Mouse (Mus musculus): ENCODE measurements around the gene Prrt3. TPM values are rescaled to one million over a fixed set of nuclear protein-coding genes. Genes with fewer than 3 reads are reported as not detected.

The Prrt3 gene
- polyA plus RNA-seq, 1 experiment from 2014 or later = 1.8 TPM

DNA sequence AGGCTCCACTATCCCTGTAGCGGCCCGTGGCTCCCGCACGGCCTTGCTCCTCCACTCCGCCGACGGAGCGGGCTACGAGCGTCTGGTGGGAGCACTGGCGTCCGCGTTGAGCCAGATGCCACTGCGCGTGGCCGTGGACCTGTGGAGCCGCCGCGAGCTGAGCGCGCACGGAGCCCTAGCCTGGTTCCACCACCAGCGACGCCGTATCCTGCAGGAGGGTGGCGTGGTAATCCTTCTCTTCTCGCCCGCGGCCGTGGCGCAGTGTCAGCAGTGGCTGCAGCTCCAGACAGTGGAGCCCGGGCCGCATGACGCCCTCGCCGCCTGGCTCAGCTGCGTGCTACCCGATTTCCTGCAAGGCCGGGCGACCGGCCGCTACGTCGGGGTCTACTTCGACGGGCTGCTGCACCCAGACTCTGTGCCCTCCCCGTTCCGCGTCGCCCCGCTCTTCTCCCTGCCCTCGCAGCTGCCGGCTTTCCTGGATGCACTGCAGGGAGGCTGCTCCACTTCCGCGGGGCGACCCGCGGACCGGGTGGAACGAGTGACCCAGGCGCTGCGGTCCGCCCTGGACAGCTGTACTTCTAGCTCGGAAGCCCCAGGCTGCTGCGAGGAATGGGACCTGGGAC lies 19.1 kb downstream of the Prrt3 start:
- H3K27me3 ChIP-seq (ENCODE audit: insufficient read depth, poor library complexity, severe bottlenecking) = peaks cover 40% of the 10 kb centered on the region
- no peak for DNase-seq (ENCODE audit: low spot score)
- H3K4me3 ChIP-seq = peak overlapping the region; percentile 62
- H3K4me1 ChIP-seq (replicated peaks) = peaks cover 51% of the 10 kb centered on the region
- peak overlapping the region; percentile 94 for H3K27ac ChIP-seq
- WGBS = under 1% methylated on average over 65 of the region's 65 CpGs
- H3K9me3 ChIP-seq = no peaks in the 10 kb centered on the region
- peaks cover 11% of the 10 kb centered on the region; the same call in 1 of the 2 replicates for H3K36me3 ChIP-seq

- DNase-seq (ENCODE audit: low spot score) = no peak
- Histone ChIP-seq H3K4me1 (replicated peaks) (peaks cover 45% of the 10 kb centered on the region), H3K27ac (no peak overlapping the region), H3K9me3 (no peaks in the 10 kb centered on the region), H3K27me3 (ENCODE audit: insufficient read depth, poor library complexity, severe bottlenecking) (peaks cover 40% of the 10 kb centered on the region), H3K36me3 (no peaks in the 10 kb centered on the region), H3K4me3 (no peak overlapping the region)
- 68% methylated on average over 18 of the region's 18 CpGs for WGBS
These were observed 21.0 kb downstream of the Prrt3 start for GRCm38 (mm10) chr6:113480555-113481373.

DNA sequence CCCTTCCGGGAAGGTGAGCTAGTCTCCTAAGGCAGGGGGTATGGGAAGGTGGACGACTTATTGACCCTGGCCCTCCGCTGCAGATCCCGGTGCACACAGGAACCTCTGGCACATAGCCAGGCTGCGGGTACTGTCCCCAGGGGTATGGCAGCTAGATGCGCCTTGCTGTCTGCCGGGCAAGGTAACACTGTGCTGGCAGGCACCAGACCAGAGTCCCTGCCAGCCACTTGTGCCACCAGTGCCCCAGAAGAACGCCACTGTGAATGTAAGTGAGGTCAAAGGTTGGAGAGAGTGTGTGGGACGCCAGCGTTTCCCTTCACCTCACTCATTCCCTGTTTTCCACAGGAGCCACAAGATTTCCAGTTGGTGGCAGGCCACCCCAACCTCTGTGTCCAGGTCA lies 22.8 kb downstream of the Prrt3 start:
- Histone ChIP-seq H3K27ac (no peak overlapping the region), H3K9me3 (no peaks in the 10 kb centered on the region), H3K36me3 (no peaks in the 10 kb centered on the region), H3K27me3 (ENCODE audit: insufficient read depth, poor library complexity, severe bottlenecking) (peaks cover 40% of the 10 kb centered on the region), H3K4me3 (no peak overlapping the region), H3K4me1 (replicated peaks) (peaks cover 30% of the 10 kb centered on the region)
- WGBS = 83% methylated on average over 10 of the region's 10 CpGs
- no peak for DNase-seq (ENCODE audit: low spot score)

DNA sequence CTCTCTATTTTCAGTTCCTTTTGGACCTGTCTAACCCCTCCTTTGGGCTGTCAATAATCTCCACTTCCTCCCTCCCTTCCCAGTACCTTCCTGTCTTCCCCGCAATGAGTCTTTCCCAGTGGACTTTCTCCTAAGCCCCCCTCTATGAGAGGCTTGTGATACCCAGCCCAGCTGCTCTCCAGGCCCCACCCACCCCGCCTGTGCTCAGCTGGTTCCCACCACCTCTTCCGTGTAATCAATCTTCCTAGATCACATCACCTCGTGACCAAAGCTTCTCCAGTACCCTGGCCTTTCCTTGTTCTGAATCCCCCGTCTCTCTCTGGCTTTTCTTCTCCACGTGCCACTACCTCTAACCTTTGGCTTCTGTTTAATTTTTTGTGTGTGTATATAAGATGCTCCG lies 24.4 kb downstream of the Prrt3 start:
- WGBS = 54% methylated on average over 7 of the region's 7 CpGs
- H3K27me3 ChIP-seq (ENCODE audit: insufficient read depth, poor library complexity, severe bottlenecking) = peaks cover 41% of the 10 kb centered on the region
- H3K9me3 ChIP-seq = no peaks in the 10 kb centered on the region
- no peak overlapping the region for H3K4me3 ChIP-seq
- no peaks in the 10 kb centered on the region for H3K36me3 ChIP-seq
- DNase-seq (ENCODE audit: low spot score) = no peak
- peaks cover 23% of the 10 kb centered on the region for H3K4me1 ChIP-seq (replicated peaks)
- H3K27ac ChIP-seq = no peak overlapping the region

GRCm38 (mm10) chr6:113473715-113474114 lies 28.0 kb downstream of the Prrt3 start:
- H3K4me1 ChIP-seq (replicated peaks) = peaks cover 41% of the 10 kb centered on the region
- no peak overlapping the region for H3K4me3 ChIP-seq
- H3K9me3 ChIP-seq = no peaks in the 10 kb centered on the region
- no peaks in the 10 kb centered on the region for H3K36me3 ChIP-seq
- no peak for DNase-seq (ENCODE audit: low spot score)
- peaks cover 43% of the 10 kb centered on the region for H3K27me3 ChIP-seq (ENCODE audit: insufficient read depth, poor library complexity, severe bottlenecking)
- 90% methylated on average over 6 of the region's 6 CpGs for WGBS
- no peak overlapping the region for H3K27ac ChIP-seq

DNA sequence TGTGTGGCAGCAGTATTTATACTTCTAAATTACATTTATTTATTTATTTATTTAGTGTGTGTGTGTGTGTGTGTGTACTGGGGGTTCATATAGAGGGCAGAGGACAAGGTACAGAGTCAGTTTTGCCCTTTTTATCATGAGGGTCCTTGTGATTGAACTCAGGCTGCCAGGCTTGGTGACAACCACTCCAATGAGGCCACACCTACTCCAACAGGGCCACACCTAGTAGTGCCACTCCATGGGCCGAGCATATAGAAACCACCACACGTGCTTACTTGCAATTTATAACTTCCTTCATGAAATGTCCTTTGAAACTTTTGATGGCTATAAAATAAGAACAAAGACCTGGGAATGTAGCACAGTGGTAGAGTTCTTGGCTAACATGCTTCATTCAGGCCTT lies 28.5 kb downstream of the Prrt3 start:
- WGBS = 84% methylated on average over 2 of the region's 2 CpGs
- Histone ChIP-seq H3K4me1 (replicated peaks) (peaks cover 44% of the 10 kb centered on the region), H3K27me3 (ENCODE audit: insufficient read depth, poor library complexity, severe bottlenecking) (peaks cover 46% of the 10 kb centered on the region), H3K4me3 (no peak overlapping the region), H3K36me3 (no peaks in the 10 kb centered on the region), H3K27ac (no peak overlapping the region), H3K9me3 (no peaks in the 10 kb centered on the region)
- no peak for DNase-seq (ENCODE audit: low spot score)

GRCm38 (mm10) chr6:113472061-113472460 lies 29.7 kb downstream of the Prrt3 start:
- no peak for DNase-seq (ENCODE audit: low spot score)
- Histone ChIP-seq H3K9me3 (no peaks in the 10 kb centered on the region), H3K27ac (no peak overlapping the region), H3K27me3 (ENCODE audit: insufficient read depth, poor library complexity, severe bottlenecking) (peaks cover 49% of the 10 kb centered on the region), H3K36me3 (no peaks in the 10 kb centered on the region), H3K4me3 (no peak overlapping the region), H3K4me1 (replicated peaks) (peaks cover 40% of the 10 kb centered on the region)
- WGBS = 65% methylated on average over 10 of the region's 10 CpGs

GRCm38 (mm10) chr6:113471297-113471936 lies 30.3 kb downstream of the Prrt3 start, which contains the start of gene Il17rc:
Il17rc (plus strand) TSS chr6:113471427.
- Histone ChIP-seq H3K36me3 (no peaks in the 10 kb centered on the region), H3K9me3 (no peaks in the 10 kb centered on the region), H3K27me3 (ENCODE audit: insufficient read depth, poor library complexity, severe bottlenecking) (peaks cover 49% of the 10 kb centered on the region), H3K4me1 (replicated peaks) (peaks cover 40% of the 10 kb centered on the region), H3K4me3 (peak within 1 kb of the TSS; percentile 36), H3K27ac (peak within 1 kb of the TSS; percentile 68)
- peak; percentile 33 for DNase-seq (ENCODE audit: low spot score)
- 19% methylated on average over 12 of the region's 12 CpGs for WGBS

GRCm38 (mm10) chr6:113469432-113469831 lies 32.3 kb downstream of the Prrt3 start:
- Histone ChIP-seq H3K4me1 (replicated peaks) (peaks cover 47% of the 10 kb centered on the region), H3K27me3 (ENCODE audit: insufficient read depth, poor library complexity, severe bottlenecking) (peaks cover 55% of the 10 kb centered on the region), H3K27ac (peak overlapping the region; percentile 72)

GRCm38 (mm10) chr6:113469021-113469420 lies 32.7 kb downstream of the Prrt3 start:
- H3K27me3 ChIP-seq (ENCODE audit: insufficient read depth, poor library complexity, severe bottlenecking) = peaks cover 55% of the 10 kb centered on the region
- peak overlapping the region; percentile 72 for H3K27ac ChIP-seq
- H3K9me3 ChIP-seq = no peaks in the 10 kb centered on the region
- WGBS = 9% methylated on average over 9 of the region's 9 CpGs
- H3K4me1 ChIP-seq (replicated peaks) = peaks cover 47% of the 10 kb centered on the region
- peak overlapping the region; percentile 48 for H3K4me3 ChIP-seq
- peak; percentile 74 for DNase-seq (ENCODE audit: low spot score)
- H3K36me3 ChIP-seq = no peaks in the 10 kb centered on the region

More at GRCm38 (mm10) chr6:113469432-113469831, 32.3 kb downstream of the Prrt3 start:
- 2% methylated on average over 31 of the region's 31 CpGs for WGBS
- Histone ChIP-seq H3K4me3 (peak overlapping the region; percentile 48), H3K36me3 (no peaks in the 10 kb centered on the region), H3K9me3 (no peaks in the 10 kb centered on the region)
- DNase-seq (ENCODE audit: low spot score) = peak; percentile 82

GRCm38 (mm10) chr6:113468512-113468911 lies 33.2 kb downstream of the Prrt3 start:
- Histone ChIP-seq H3K4me1 (replicated peaks) (peaks cover 47% of the 10 kb centered on the region), H3K9me3 (no peaks in the 10 kb centered on the region), H3K4me3 (peak overlapping the region; percentile 48), H3K27me3 (ENCODE audit: insufficient read depth, poor library complexity, severe bottlenecking) (peaks cover 55% of the 10 kb centered on the region), H3K36me3 (no peaks in the 10 kb centered on the region), H3K27ac (no peak overlapping the region)
- WGBS = 61% methylated on average over 3 of the region's 3 CpGs
- DNase-seq (ENCODE audit: low spot score) = no peak

DNA sequence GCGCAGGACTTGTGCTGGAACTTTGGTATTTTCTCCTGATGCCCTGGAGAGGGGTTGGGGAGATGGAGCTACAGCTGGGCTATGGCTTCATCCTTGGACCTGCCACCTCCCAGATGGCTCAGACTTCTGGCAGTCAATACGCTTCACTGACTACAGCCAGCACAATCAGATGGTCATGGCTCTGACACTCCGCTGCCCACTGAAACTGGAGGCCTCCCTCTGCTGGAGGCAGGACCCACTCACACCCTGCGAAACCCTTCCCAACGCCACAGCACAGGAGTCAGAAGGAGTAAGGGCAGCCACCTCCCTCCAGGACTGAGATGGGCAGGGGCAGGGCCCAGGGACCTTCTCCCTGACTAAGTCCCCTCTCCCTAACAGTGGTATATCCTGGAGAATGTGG lies 36.1 kb downstream of the Prrt3 start:
- Histone ChIP-seq H3K4me3 (no peak overlapping the region), H3K27ac (no peak overlapping the region), H3K9me3 (no peaks in the 10 kb centered on the region), H3K27me3 (ENCODE audit: insufficient read depth, poor library complexity, severe bottlenecking) (peaks cover 33% of the 10 kb centered on the region), H3K4me1 (replicated peaks) (peaks cover 26% of the 10 kb centered on the region), H3K36me3 (no peaks in the 10 kb centered on the region)
- peak; percentile 37 for DNase-seq (ENCODE audit: low spot score)
- WGBS = 56% methylated on average over 5 of the region's 5 CpGs

GRCm38 (mm10) chr6:113464040-113464439 lies 37.7 kb downstream of the Prrt3 start:
- DNase-seq (ENCODE audit: low spot score) = no peak
- Histone ChIP-seq H3K4me1 (replicated peaks) (peaks cover 13% of the 10 kb centered on the region), H3K27ac (no peak overlapping the region), H3K4me3 (no peak overlapping the region), H3K27me3 (ENCODE audit: insufficient read depth, poor library complexity, severe bottlenecking) (peaks cover 17% of the 10 kb centered on the region), H3K9me3 (no peaks in the 10 kb centered on the region), H3K36me3 (no peaks in the 10 kb centered on the region)
- 72% methylated on average over 7 of the region's 7 CpGs for WGBS

Measured in hindbrain, embryonic 10.5 days (tissue).